Mouse (Mus musculus) lung, embryonic 15.5 days (tissue): ENCODE data around the gene Dnm3. TPM values are rescaled to one million over a fixed set of nuclear protein-coding genes. Genes with fewer than 3 reads are reported as not detected.

Source experiments
- ATAC-seq: fragments of 200-750 bp; cut with Nextera tagmentation; 2 replicates; pipeline ENCODE4 v1.8.0; 2017; ENCODE audit warnings: moderate number of reproducible peaks, borderline replicate concordance; ENCODE audit not compliant: low FRiP score, low TSS enrichment; ENCODE audit errors: extremely low read depth
- H3K27ac ChIP-seq: fragments of 300-500 bp; sonication (generic); 2 replicates; pipeline ENCODE4 v1.5.1; 2015; ENCODE audit warnings: moderate library complexity, mild to moderate bottlenecking, inconsistent platforms
- H3K27me3 ChIP-seq: fragments of 300-500 bp; sonication (generic); 2 replicates; pipeline ENCODE4 v1.6.1; 2015; ENCODE audit warnings: inconsistent platforms
- H3K36me3 ChIP-seq: fragments of 300-500 bp; sonication (generic); 2 replicates; pipeline ENCODE4 v1.6.1; 2015; ENCODE audit warnings: inconsistent platforms
- H3K4me1 ChIP-seq: fragments of 300-500 bp; sonication (generic); 2 replicates; pipeline ENCODE4 v1.6.1; 2015; ENCODE audit warnings: inconsistent platforms
- H3K4me2 ChIP-seq: fragments of 300-500 bp; sonication (generic); 2 replicates; pipeline ENCODE4 v1.6.1; 2015; ENCODE audit warnings: inconsistent platforms, mild to moderate bottlenecking, moderate library complexity
- H3K4me3 ChIP-seq: fragments of 300-500 bp; sonication (generic); 2 replicates; pipeline ENCODE4 v1.5.1; 2015; ENCODE audit warnings: mild to moderate bottlenecking, inconsistent platforms
- H3K9ac ChIP-seq: fragments of 300-500 bp; sonication (generic); 2 replicates; pipeline ENCODE4 v1.6.1; 2015; ENCODE audit warnings: inconsistent platforms
- H3K9me3 ChIP-seq: fragments of 300-500 bp; sonication (generic); 2 replicates; pipeline ENCODE4 v1.6.1; 2016; ENCODE audit warnings: inconsistent platforms
- WGBS: fragments of 180-500 bp; shearing (Covaris S2); methylation state at CpG from one replicate; pipeline ENCODE4 v1.1.7; 2015; 5-methylcytosine and 5-hydroxymethylcytosine counted together
- polyA plus RNA-seq: library from polyadenylated mRNA; unstranded; fragments of >200 nt; fragmentation: Nextera tagmentation; extraction: Ambion mirVana; gene quantifications from 2 replicates; pipeline ENCODE4 v1.2.1, GENCODE M21; 2015

Dnm3 gene
- polyA plus RNA-seq, 1 experiment from 2014 or later = 2.7 TPM

- Histone ChIP-seq H3K9me3 (no peaks in the 10 kb centered on the region), H3K4me2 (no peak overlapping the region), H3K27me3 (no peaks in the 10 kb centered on the region), H3K4me3 (no peak overlapping the region), H3K4me1 (no peaks in the 10 kb centered on the region), H3K27ac (no peak overlapping the region), H3K36me3 (no peaks in the 10 kb centered on the region), H3K9ac (no peak overlapping the region)
- ATAC-seq = no peak
- WGBS = 82% methylated on average over 8 of the region's 8 CpGs
Observed at GRCm38 (mm10) chr1:162463676-162464075, 14.2 kb downstream of the Dnm3 start.

- WGBS = 75% methylated on average over 2 of the region's 2 CpGs
- no peak overlapping the region for H3K4me3 ChIP-seq
Observed at GRCm38 (mm10) chr1:162458711-162459110, 19.1 kb downstream of the Dnm3 start.

GRCm38 (mm10) chr1:162456861-162457260 is 21.0 kb downstream of the Dnm3 start:
- Histone ChIP-seq H3K4me2 (no peak overlapping the region), H3K36me3 (no peaks in the 10 kb centered on the region), H3K4me3 (no peak overlapping the region), H3K27ac (no peak overlapping the region), H3K27me3 (no peaks in the 10 kb centered on the region), H3K9ac (no peak overlapping the region), H3K9me3 (no peaks in the 10 kb centered on the region), H3K4me1 (0 out of 2 replicates have a peak, but pooled peaks cover 4% of the 10 kb centered on the region)
- ATAC-seq = no peak
- WGBS = 88% methylated on average over 6 of the region's 6 CpGs

More at GRCm38 (mm10) chr1:162458711-162459110, 19.1 kb downstream of the Dnm3 start:
- no peaks in the 10 kb centered on the region for H3K36me3 ChIP-seq
- no peaks in the 10 kb centered on the region for H3K27me3 ChIP-seq
- H3K27ac ChIP-seq = no peak overlapping the region
- no peaks in the 10 kb centered on the region for H3K9me3 ChIP-seq
- H3K4me2 ChIP-seq = no peak overlapping the region
- no peaks in the 10 kb centered on the region for H3K4me1 ChIP-seq
- H3K9ac ChIP-seq = no peak overlapping the region
- ATAC-seq = no peak

DNA sequence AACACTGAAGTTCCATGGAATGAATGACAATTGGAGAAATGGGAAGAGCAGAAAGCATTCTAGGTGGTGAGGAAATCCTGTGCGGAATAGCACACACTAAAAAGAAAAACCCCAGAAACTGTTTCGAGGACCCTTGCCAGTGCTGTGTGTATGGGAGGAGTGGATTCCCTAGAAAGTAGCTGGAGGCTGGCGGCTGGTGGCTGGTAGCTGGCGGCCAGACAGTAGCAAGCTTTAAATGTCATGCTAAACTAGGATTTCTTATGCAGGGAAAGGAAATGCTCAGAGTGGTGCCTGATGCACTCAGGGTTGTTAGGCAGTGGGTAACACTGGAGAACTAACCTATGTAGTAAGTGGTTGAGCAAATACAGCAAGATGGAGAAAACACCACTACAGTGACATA is 21.4 kb downstream of the Dnm3 start:
- Histone ChIP-seq H3K9ac (no peak overlapping the region), H3K4me3 (no peak overlapping the region), H3K27me3 (no peaks in the 10 kb centered on the region), H3K9me3 (no peaks in the 10 kb centered on the region), H3K27ac (no peak overlapping the region), H3K36me3 (no peaks in the 10 kb centered on the region), H3K4me1 (0 out of 2 replicates have a peak, but pooled peaks cover 4% of the 10 kb centered on the region), H3K4me2 (no peak overlapping the region)
- 86% methylated on average over 4 of the region's 4 CpGs for WGBS
- ATAC-seq = no peak

GRCm38 (mm10) chr1:162453578-162453977 is 24.3 kb downstream of the Dnm3 start:
- H3K4me2 ChIP-seq = no peak overlapping the region
- 14% methylated on average over 8 of the region's 8 CpGs for WGBS
- H3K4me3 ChIP-seq = no peak overlapping the region
- H3K27me3 ChIP-seq = no peaks in the 10 kb centered on the region
- no peak overlapping the region for H3K27ac ChIP-seq
- H3K9ac ChIP-seq = no peak overlapping the region
- 0 out of 2 replicates have a peak, but pooled peaks cover 4% of the 10 kb centered on the region for H3K4me1 ChIP-seq
- no peaks in the 10 kb centered on the region for H3K9me3 ChIP-seq
- peak; percentile 42 for ATAC-seq
- no peaks in the 10 kb centered on the region for H3K36me3 ChIP-seq

DNA sequence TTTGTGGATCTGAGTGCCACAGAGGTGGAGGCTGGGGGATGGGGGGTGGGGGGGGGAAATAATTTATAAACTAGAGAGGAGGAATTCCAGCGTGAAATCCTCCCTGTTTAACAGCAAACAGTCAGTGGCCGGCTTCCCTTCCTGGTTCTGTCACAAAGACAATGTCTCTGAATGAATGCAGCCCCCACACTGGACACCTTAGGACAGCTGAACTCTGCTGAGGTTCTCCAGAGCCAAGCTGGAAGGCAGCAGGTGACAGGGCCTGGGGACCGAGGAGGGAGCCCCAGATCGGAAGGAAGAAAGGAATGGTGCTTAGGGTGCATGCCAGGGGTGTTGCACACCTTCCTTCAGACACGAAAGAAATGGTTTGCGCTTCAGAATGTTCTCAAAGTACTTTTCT is 24.8 kb downstream of the Dnm3 start:
- Histone ChIP-seq H3K4me1 (0 out of 2 replicates have a peak, but pooled peaks cover 4% of the 10 kb centered on the region), H3K36me3 (no peaks in the 10 kb centered on the region), H3K9me3 (no peaks in the 10 kb centered on the region), H3K9ac (no peak overlapping the region), H3K4me3 (no peak overlapping the region), H3K4me2 (no peak overlapping the region), H3K27me3 (no peaks in the 10 kb centered on the region), H3K27ac (no peak overlapping the region)
- ATAC-seq = no peak
- WGBS = 64% methylated on average over 6 of the region's 6 CpGs

DNA sequence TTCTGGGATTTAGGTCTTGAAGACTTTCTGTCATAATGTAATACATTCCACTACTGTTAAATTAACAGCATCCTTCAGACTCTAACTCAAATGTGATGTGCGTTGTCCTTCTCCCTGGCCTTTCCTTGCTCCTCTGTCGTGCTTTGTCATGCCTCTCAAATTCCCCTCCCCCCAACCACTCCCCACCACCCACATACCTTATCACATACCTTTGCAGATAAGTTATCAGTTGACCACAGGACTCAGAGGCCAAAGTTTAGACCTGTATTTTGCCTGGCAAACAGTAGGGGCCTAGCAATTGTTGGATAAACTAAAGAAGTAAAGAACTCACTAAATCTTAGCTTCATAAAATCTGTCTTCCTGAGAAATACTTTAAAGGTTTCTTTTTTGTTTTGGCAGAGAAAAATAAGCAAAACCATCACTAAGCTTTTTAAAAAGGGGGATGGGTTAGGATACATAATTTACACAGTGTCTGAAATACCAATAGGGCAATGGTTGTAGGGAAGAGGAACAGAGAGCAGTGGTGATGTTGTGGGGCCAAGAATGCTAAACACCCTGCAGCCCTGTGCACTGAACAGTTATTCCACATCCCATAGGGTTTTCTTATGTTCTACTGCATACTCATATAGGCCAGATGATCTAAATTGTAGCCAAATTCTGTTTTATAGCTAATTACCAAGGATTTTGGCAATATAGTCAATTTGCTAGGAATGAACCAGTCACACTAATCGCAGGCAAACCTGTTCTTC is 28.5 kb downstream of the Dnm3 start:
- Histone ChIP-seq H3K4me3 (no peak overlapping the region), H3K9ac (no peak overlapping the region), H3K9me3 (no peaks in the 10 kb centered on the region), H3K27ac (no peak overlapping the region), H3K4me2 (no peak overlapping the region), H3K36me3 (no peaks in the 10 kb centered on the region), H3K4me1 (0 out of 2 replicates have a peak, but pooled peaks cover 4% of the 10 kb centered on the region), H3K27me3 (no peaks in the 10 kb centered on the region)
- ATAC-seq = no peak
- WGBS = 49% methylated on average over 3 of the region's 3 CpGs

DNA sequence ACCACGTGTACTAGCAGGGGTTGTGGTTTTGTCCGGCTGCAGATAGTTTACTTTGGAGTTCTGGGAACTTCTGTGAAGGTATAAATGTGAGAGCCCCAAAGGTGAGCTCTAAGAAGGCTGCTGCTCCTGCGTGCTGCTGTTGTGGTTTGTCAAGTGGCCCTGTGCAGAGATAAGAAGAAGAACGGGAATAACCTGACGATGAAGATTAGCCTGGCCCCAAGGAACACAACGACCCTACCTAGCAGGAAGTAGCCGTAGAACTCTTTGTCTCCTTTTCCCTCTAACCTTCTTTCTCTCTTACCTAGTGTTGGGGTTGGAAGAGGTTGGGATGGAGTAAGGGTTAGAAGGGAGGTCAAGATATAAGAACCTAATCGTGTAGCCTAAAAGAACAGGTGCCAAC is 33.0 kb downstream of the Dnm3 start:
- Histone ChIP-seq H3K27ac (no peak overlapping the region), H3K4me1 (no peaks in the 10 kb centered on the region), H3K27me3 (no peaks in the 10 kb centered on the region), H3K36me3 (no peaks in the 10 kb centered on the region), H3K4me2 (no peak overlapping the region), H3K9ac (no peak overlapping the region), H3K9me3 (no peaks in the 10 kb centered on the region), H3K4me3 (no peak overlapping the region)
- WGBS = 50% methylated on average over 8 of the region's 8 CpGs
- no peak for ATAC-seq

DNA sequence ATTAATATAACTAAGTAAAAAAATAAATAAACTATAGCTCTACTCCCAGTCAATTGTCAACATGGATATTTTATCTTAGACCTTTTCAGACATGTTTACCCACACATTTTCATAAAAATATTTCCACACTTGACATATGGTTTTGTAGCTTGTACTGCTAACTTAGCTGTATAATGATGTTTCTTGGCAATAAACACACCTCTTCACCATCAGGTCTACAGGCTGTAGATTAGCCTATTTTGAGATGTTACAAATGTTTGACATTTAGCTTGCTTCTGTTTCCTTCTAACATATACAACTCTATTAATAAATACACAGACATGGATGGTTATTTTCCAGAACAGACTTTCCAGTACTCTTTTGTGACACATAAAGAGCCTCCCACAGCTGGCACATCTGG is 38.3 kb downstream of the Dnm3 start:
- H3K4me1 ChIP-seq = 0 out of 2 replicates have a peak, but pooled peaks cover 4% of the 10 kb centered on the region
- H3K4me3 ChIP-seq = no peak overlapping the region
- no peak overlapping the region for H3K4me2 ChIP-seq
- H3K36me3 ChIP-seq = no peaks in the 10 kb centered on the region
- H3K9me3 ChIP-seq = no peaks in the 10 kb centered on the region
- peak; percentile 19; the same call in 1 of the 2 replicates for ATAC-seq
- H3K27ac ChIP-seq = no peak overlapping the region
- H3K27me3 ChIP-seq = no peaks in the 10 kb centered on the region
- no peak overlapping the region for H3K9ac ChIP-seq

- Histone ChIP-seq H3K36me3 (no peaks in the 10 kb centered on the region), H3K9ac (no peak overlapping the region), H3K4me3 (no peak overlapping the region), H3K27ac (no peak overlapping the region), H3K4me1 (0 out of 2 replicates have a peak, but pooled peaks cover 4% of the 10 kb centered on the region), H3K4me2 (no peak overlapping the region), H3K27me3 (no peaks in the 10 kb centered on the region), H3K9me3 (no peaks in the 10 kb centered on the region)
- no peak for ATAC-seq
- 81% methylated on average over 3 of the region's 3 CpGs for WGBS
Observed at GRCm38 (mm10) chr1:162436672-162437071, 41.2 kb downstream of the Dnm3 start.

DNA sequence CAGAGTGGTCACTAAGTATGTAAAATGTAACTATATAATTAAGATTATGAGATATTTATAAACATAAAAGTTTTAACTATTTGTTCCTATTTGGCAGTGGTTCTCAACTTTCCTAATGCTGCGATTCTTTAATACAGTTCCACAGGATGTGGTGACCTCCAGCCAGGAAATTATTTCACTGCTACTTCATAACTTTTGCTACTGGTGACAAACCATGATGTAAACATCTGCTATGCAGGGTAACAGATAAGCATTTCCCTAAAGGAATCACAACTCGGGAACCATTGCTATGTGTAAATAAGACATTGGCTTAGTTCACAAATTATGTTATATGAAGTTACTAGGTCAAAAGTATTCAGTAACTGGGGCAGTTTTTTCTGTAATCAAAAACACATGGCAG is 48.9 kb downstream of the Dnm3 start:
- no peak overlapping the region for H3K4me3 ChIP-seq
- no peak overlapping the region for H3K27ac ChIP-seq
- no peaks in the 10 kb centered on the region for H3K27me3 ChIP-seq
- H3K9ac ChIP-seq = no peak overlapping the region
- ATAC-seq = peak; percentile 72; the same call in 1 of the 2 replicates
- peaks cover 8% of the 10 kb centered on the region for H3K4me1 ChIP-seq
- WGBS = 12% methylated on average over 2 of the region's 2 CpGs
- H3K9me3 ChIP-seq = no peaks in the 10 kb centered on the region
- no peak overlapping the region for H3K4me2 ChIP-seq
- no peaks in the 10 kb centered on the region for H3K36me3 ChIP-seq

GRCm38 (mm10) chr1:162425930-162426478 is 51.8 kb downstream of the Dnm3 start:
- no peaks in the 10 kb centered on the region for H3K27me3 ChIP-seq
- peaks cover 8% of the 10 kb centered on the region for H3K4me1 ChIP-seq
- no peak for ATAC-seq
- WGBS = 75% methylated on average over 15 of the region's 15 CpGs
- H3K27ac ChIP-seq = no peak overlapping the region
- H3K9ac ChIP-seq = no peak overlapping the region
- H3K36me3 ChIP-seq = no peaks in the 10 kb centered on the region
- no peak overlapping the region for H3K4me2 ChIP-seq
- no peaks in the 10 kb centered on the region for H3K9me3 ChIP-seq
- H3K4me3 ChIP-seq = no peak overlapping the region
